ENCODE assay signal across 25 mouse cellular contexts in genomic region chr6:137268592-137268991, GRCm38 (mm10). TPM values are rescaled to one million over a fixed set of nuclear protein-coding genes. Genes with fewer than 3 reads are reported as not detected.
DNase-seq lines count a peak whose midpoint lies in the region; ATAC-seq and TF ChIP-seq lines count a peak whose summit lies in the region.
"Had no signal": no experiment of that assay in that cellular context is flagged by ENCODE, and none has a peak within 500 bp of the region (broad histone marks: within the 10 kb centered on the region; RNA-seq: fewer than 3 reads in every experiment).

No protein-coding gene starts in this region.

- H3K9me3 ChIP-seq in forebrain, embryonic 15.5 days, result no peaks in the 10 kb centered on the region
- no peaks in the 10 kb centered on the region for H3K9me3 ChIP-seq in forebrain, embryonic 11.5 days (ENCODE audit: control insufficient read depth, low read length)
- H3K9me3 ChIP-seq in forebrain, postnatal 0 days (ENCODE audit: low read length), result no peaks in the 10 kb centered on the region
- no peaks in the 10 kb centered on the region for H3K9me3 ChIP-seq in forebrain, embryonic 14.5 days (replicated peaks; ENCODE audit: control insufficient read depth, low read length)
- H3K9me3 ChIP-seq in hindbrain, embryonic 14.5 days (ENCODE audit: control insufficient read depth, low read length), result no peaks in the 10 kb centered on the region
- no peaks in the 10 kb centered on the region for H3K9me3 ChIP-seq in hindbrain, postnatal 0 days (ENCODE audit: low read length)
- H3K9me3 ChIP-seq in midbrain, embryonic 13.5 days, result no peaks in the 10 kb centered on the region
- H3K9me3 ChIP-seq in midbrain, embryonic 14.5 days (ENCODE audit: control insufficient read depth, low read length), result no peaks in the 10 kb centered on the region
- H3K9me3 ChIP-seq: embryonic facial prominence, embryonic 10.5 days; embryonic facial prominence, embryonic 12.5 days; forebrain, embryonic 12.5 days had no signal

- DNase-seq in forebrain, embryonic 11.5 days (ENCODE audit: low spot score), result no peak
- no peak for DNase-seq in forebrain, postnatal 0 days
- no peak for DNase-seq in forebrain, embryonic 14.5 days (ENCODE audit: low spot score)
- DNase-seq in hindbrain, embryonic 14.5 days (ENCODE audit: low spot score), result no peak
- DNase-seq in hindbrain, postnatal 0 days (ENCODE audit: low spot score), result no peak
- no peak for DNase-seq in midbrain, embryonic 14.5 days
- DNase-seq: adrenal gland, adult 8-10 months; adrenal gland, postnatal 14 days; adrenal gland, postnatal 36 days; B cell, adult 2 months; cerebellum, adult 11-12 months; cerebellum, adult 2 months; cerebellum, adult 9-10 months; cerebellum, postnatal 10 days; cerebellum, postnatal 25 days had no signal

- H3K4me3 ChIP-seq in forebrain, embryonic 15.5 days, result no peak overlapping the region
- H3K4me3 ChIP-seq in forebrain, embryonic 11.5 days (ENCODE audit: low read depth, low read length), result no peak overlapping the region
- no peak overlapping the region for H3K4me3 ChIP-seq in forebrain, postnatal 0 days (ENCODE audit: low read depth, low read length)
- H3K4me3 ChIP-seq in forebrain, embryonic 14.5 days (ENCODE audit: low read depth, low read length), result no peak overlapping the region
- no peak overlapping the region for H3K4me3 ChIP-seq in hindbrain, embryonic 14.5 days (replicated peaks; ENCODE audit: low read length)
- H3K4me3 ChIP-seq in hindbrain, postnatal 0 days (ENCODE audit: low read length), result no peak overlapping the region
- H3K4me3 ChIP-seq in midbrain, embryonic 13.5 days (replicated peaks), result no peak overlapping the region
- no peak overlapping the region for H3K4me3 ChIP-seq in midbrain, embryonic 14.5 days (replicated peaks; ENCODE audit: low read depth, low read length)
- H3K4me3 ChIP-seq: embryonic facial prominence, embryonic 10.5 days; embryonic facial prominence, embryonic 12.5 days; forebrain, embryonic 12.5 days had no signal

- no peak overlapping the region for H3K9ac ChIP-seq in forebrain, embryonic 15.5 days (replicated peaks)
- H3K9ac ChIP-seq in forebrain, embryonic 11.5 days (ENCODE audit: low read length), result no peak overlapping the region
- no peak overlapping the region for H3K9ac ChIP-seq in forebrain, postnatal 0 days
- H3K9ac ChIP-seq in forebrain, embryonic 14.5 days (ENCODE audit: low read length), result no peak overlapping the region
- H3K9ac ChIP-seq in hindbrain, embryonic 14.5 days, result no peak overlapping the region
- H3K9ac ChIP-seq in hindbrain, postnatal 0 days (replicated peaks; ENCODE audit: low read length), result no peak overlapping the region
- no peak overlapping the region for H3K9ac ChIP-seq in midbrain, embryonic 13.5 days (replicated peaks)
- no peak overlapping the region for H3K9ac ChIP-seq in midbrain, embryonic 14.5 days (replicated peaks; ENCODE audit: low read length)
- H3K9ac ChIP-seq: embryonic facial prominence, embryonic 12.5 days; forebrain, embryonic 12.5 days had no signal

- H3K36me3 ChIP-seq in forebrain, embryonic 15.5 days, result no peaks in the 10 kb centered on the region
- H3K36me3 ChIP-seq in forebrain, embryonic 11.5 days (ENCODE audit: control insufficient read depth, insufficient read depth, low read length), result no peaks in the 10 kb centered on the region
- no peaks in the 10 kb centered on the region for H3K36me3 ChIP-seq in forebrain, postnatal 0 days (ENCODE audit: insufficient read depth)
- no peaks in the 10 kb centered on the region for H3K36me3 ChIP-seq in forebrain, embryonic 14.5 days (ENCODE audit: control insufficient read depth, insufficient read depth, low read length)
- no peaks in the 10 kb centered on the region for H3K36me3 ChIP-seq in hindbrain, embryonic 14.5 days (replicated peaks; ENCODE audit: control insufficient read depth, insufficient read depth)
- no peaks in the 10 kb centered on the region for H3K36me3 ChIP-seq in hindbrain, postnatal 0 days (ENCODE audit: insufficient read depth, low read length)
- H3K36me3 ChIP-seq in midbrain, embryonic 13.5 days, result no peaks in the 10 kb centered on the region
- no peaks in the 10 kb centered on the region for H3K36me3 ChIP-seq in midbrain, embryonic 14.5 days (ENCODE audit: control insufficient read depth, insufficient read depth, low read length)
- H3K36me3 ChIP-seq: embryonic facial prominence, embryonic 10.5 days; embryonic facial prominence, embryonic 12.5 days; forebrain, embryonic 12.5 days; G1E had no signal

- no peaks in the 10 kb centered on the region for H3K27me3 ChIP-seq in forebrain, embryonic 15.5 days
- H3K27me3 ChIP-seq in forebrain, embryonic 11.5 days (ENCODE audit: control insufficient read depth, insufficient read depth, low read length), result no peaks in the 10 kb centered on the region
- H3K27me3 ChIP-seq in forebrain, postnatal 0 days (ENCODE audit: insufficient read depth, low read length), result no peaks in the 10 kb centered on the region
- H3K27me3 ChIP-seq in forebrain, embryonic 14.5 days (replicated peaks; ENCODE audit: control insufficient read depth, insufficient read depth, low read length), result no peaks in the 10 kb centered on the region
- no peaks in the 10 kb centered on the region for H3K27me3 ChIP-seq in hindbrain, embryonic 14.5 days (ENCODE audit: control insufficient read depth, insufficient read depth, low read length)
- no peaks in the 10 kb centered on the region for H3K27me3 ChIP-seq in hindbrain, postnatal 0 days (ENCODE audit: insufficient read depth, low read length)
- H3K27me3 ChIP-seq in midbrain, embryonic 13.5 days, result no peaks in the 10 kb centered on the region
- no peaks in the 10 kb centered on the region for H3K27me3 ChIP-seq in midbrain, embryonic 14.5 days (ENCODE audit: control insufficient read depth, insufficient read depth, low read length)
- H3K27me3 ChIP-seq: CH12.LX; embryonic facial prominence, embryonic 12.5 days; forebrain, embryonic 12.5 days had no signal

- peak; percentile 14; the same call in 1 of the 2 replicates for ATAC-seq in forebrain, embryonic 15.5 days (replicated peaks)
- ATAC-seq in forebrain, embryonic 11.5 days (replicated peaks; ENCODE audit: low FRiP score), result no peak
- ATAC-seq in forebrain, postnatal 0 days, result peak; percentile 87
- no peak for ATAC-seq in forebrain, embryonic 14.5 days
- ATAC-seq in hindbrain, embryonic 14.5 days (ENCODE audit: low FRiP score), result no peak
- no peak for ATAC-seq in hindbrain, postnatal 0 days
- ATAC-seq in midbrain, embryonic 13.5 days, result peak; percentile 22; the same call in 1 of the 2 replicates
- ATAC-seq in midbrain, embryonic 14.5 days (ENCODE audit: low FRiP score, low TSS enrichment), result no peak
- ATAC-seq: activated CD4-positive, CD25-positive, alpha-beta regulatory T cell, adult 4 months; CD4-positive, CD25-positive, alpha-beta regulatory T cell, adult 4 months; Patski had no signal

- H3K4me2 ChIP-seq in forebrain, embryonic 15.5 days (replicated peaks), result no peak overlapping the region
- H3K4me2 ChIP-seq in forebrain, embryonic 11.5 days (ENCODE audit: low read depth, low read length, severe bottlenecking), result no peak overlapping the region
- no peak overlapping the region for H3K4me2 ChIP-seq in forebrain, postnatal 0 days (ENCODE audit: low read depth)
- H3K4me2 ChIP-seq in forebrain, embryonic 14.5 days (ENCODE audit: low read length), result no peak overlapping the region
- no peak overlapping the region for H3K4me2 ChIP-seq in hindbrain, embryonic 14.5 days (replicated peaks)
- no peak overlapping the region for H3K4me2 ChIP-seq in hindbrain, postnatal 0 days (ENCODE audit: low read depth, low read length)
- H3K4me2 ChIP-seq in midbrain, embryonic 13.5 days (replicated peaks), result no peak overlapping the region
- H3K4me2 ChIP-seq in midbrain, embryonic 14.5 days (ENCODE audit: low read length), result no peak overlapping the region
- H3K4me2 ChIP-seq: embryonic facial prominence, embryonic 12.5 days; forebrain, embryonic 12.5 days had no signal

- peaks cover 39% of the 10 kb centered on the region for H3K4me1 ChIP-seq in forebrain, embryonic 15.5 days
- H3K4me1 ChIP-seq in forebrain, embryonic 11.5 days (replicated peaks; ENCODE audit: control insufficient read depth, insufficient read depth, low read length), result no peaks in the 10 kb centered on the region
- peaks cover 5% of the 10 kb centered on the region for H3K4me1 ChIP-seq in forebrain, postnatal 0 days (ENCODE audit: insufficient read depth)
- peaks cover 13% of the 10 kb centered on the region for H3K4me1 ChIP-seq in forebrain, embryonic 14.5 days (ENCODE audit: control insufficient read depth, insufficient read depth, low read length)
- H3K4me1 ChIP-seq in hindbrain, embryonic 14.5 days (replicated peaks; ENCODE audit: control insufficient read depth, insufficient read depth, low read length), result peaks cover 14% of the 10 kb centered on the region
- H3K4me1 ChIP-seq in hindbrain, postnatal 0 days (ENCODE audit: insufficient read depth, low read length), result no peaks in the 10 kb centered on the region
- peaks cover 40% of the 10 kb centered on the region for H3K4me1 ChIP-seq in midbrain, embryonic 13.5 days (replicated peaks)
- peaks cover 10% of the 10 kb centered on the region for H3K4me1 ChIP-seq in midbrain, embryonic 14.5 days (ENCODE audit: control insufficient read depth, insufficient read depth, low read length)
- H3K4me1 ChIP-seq: embryonic facial prominence, embryonic 10.5 days; embryonic facial prominence, embryonic 12.5 days had no signal

- 0 out of 2 replicates have a peak overlapping the region, but pooled peaks have one; percentile 16 for H3K27ac ChIP-seq in forebrain, embryonic 15.5 days (replicated peaks)
- H3K27ac ChIP-seq in forebrain, embryonic 11.5 days (ENCODE audit: low read depth, low read length), result no peak overlapping the region
- H3K27ac ChIP-seq in forebrain, postnatal 0 days (ENCODE audit: low read depth, low read length), result no peak overlapping the region; the same call in 1 of the 2 replicates
- H3K27ac ChIP-seq in forebrain, embryonic 14.5 days (ENCODE audit: low read depth, low read length), result no peak overlapping the region
- 0 out of 2 replicates have a peak overlapping the region, but pooled peaks have one; percentile 32 for H3K27ac ChIP-seq in hindbrain, embryonic 14.5 days
- H3K27ac ChIP-seq in hindbrain, postnatal 0 days, result no peak overlapping the region
- H3K27ac ChIP-seq in midbrain, embryonic 13.5 days, result no peak overlapping the region
- H3K27ac ChIP-seq in midbrain, embryonic 14.5 days (replicated peaks; ENCODE audit: low read depth, low read length), result no peak overlapping the region
- H3K27ac ChIP-seq: embryonic facial prominence, embryonic 10.5 days; embryonic facial prominence, embryonic 12.5 days; forebrain, embryonic 12.5 days had no signal

- 68% methylated on average over 10 of the region's 10 CpGs for WGBS in forebrain, embryonic 15.5 days
- WGBS in forebrain, embryonic 11.5 days, result 93% methylated on average over 10 of the region's 10 CpGs
- WGBS in forebrain, postnatal 0 days, result 72% methylated on average over 10 of the region's 10 CpGs
- WGBS in forebrain, embryonic 14.5 days, result 83% methylated on average over 10 of the region's 10 CpGs
- 73% methylated on average over 10 of the region's 10 CpGs for WGBS in hindbrain, embryonic 14.5 days
- WGBS in hindbrain, postnatal 0 days, result 78% methylated on average over 10 of the region's 10 CpGs
- 82% methylated on average over 10 of the region's 10 CpGs for WGBS in midbrain, embryonic 13.5 days
- 83% methylated on average over 10 of the region's 10 CpGs for WGBS in midbrain, embryonic 14.5 days

- TF ChIP-seq CTCF in forebrain, postnatal 0 days (IDR thresholded peaks at IDR 0.05; ENCODE audit: low read depth), result no peak
- no peak for TF ChIP-seq CTCF in hindbrain, postnatal 0 days (IDR thresholded peaks at IDR 0.05; ENCODE audit: low read depth)

RNA-seq across cellular contexts. Expression of gene Ptpro, which starts 16.5 kb away (rescaled TPM):
- 47.8 and 50.3 TPM in 2 replicates for polyA plus RNA-seq in forebrain, embryonic 15.5 days (2015; fragmentation: Nextera tagmentation; extraction: Ambion mirVana)
- polyA plus RNA-seq in forebrain, embryonic 11.5 days (2014; fragmentation: Nextera tagmentation; extraction: Ambion mirVana), result 12.5 and 14.4 TPM in 2 replicates
- 99.2 and 132 TPM in 2 replicates for total RNA-seq in forebrain, postnatal 0 days (2014; rRNA removed)
- polyA plus RNA-seq in forebrain, postnatal 0 days (2015; fragmentation: Nextera tagmentation; extraction: Ambion mirVana), result 44.8 and 45.2 TPM in 2 replicates
- polyA plus RNA-seq in forebrain, embryonic 14.5 days (2014; fragmentation: Nextera tagmentation; extraction: Ambion mirVana), result 41.7 and 51.2 TPM in 2 replicates
- polyA plus RNA-seq in hindbrain, embryonic 14.5 days (2014; fragmentation: Nextera tagmentation; extraction: Ambion mirVana), result 54.6 and 61.6 TPM in 2 replicates
- 69.3 and 80.7 TPM in 2 replicates for total RNA-seq in hindbrain, postnatal 0 days (2014; rRNA removed)
- polyA plus RNA-seq in hindbrain, postnatal 0 days (2015; fragmentation: Nextera tagmentation; extraction: Ambion mirVana), result 26.1 and 28.4 TPM in 2 replicates
- 48.2 and 53.3 TPM in 2 replicates for polyA plus RNA-seq in midbrain, embryonic 13.5 days (2015; fragmentation: Nextera tagmentation; extraction: Ambion mirVana)
- 62.1 and 80.6 TPM in 2 replicates for polyA plus RNA-seq in midbrain, embryonic 14.5 days (2014; fragmentation: Nextera tagmentation; extraction: Ambion mirVana)
- polyA plus RNA-seq: G1E, Patski had no signal

Comparison
In these comparisons a context has a peak if more than half of its experiments do, and no peak if none do; other contexts are left out.
1. ATAC-seq: peak in forebrain, embryonic 15.5 days (single experiment), forebrain, postnatal 0 days (single experiment) and midbrain, embryonic 13.5 days (single experiment); none in forebrain, embryonic 11.5 days (single experiment), forebrain, embryonic 14.5 days (single experiment), hindbrain, embryonic 14.5 days (single experiment), hindbrain, postnatal 0 days (single experiment) and midbrain, embryonic 14.5 days (single experiment).
2. H3K27ac ChIP-seq: peak in forebrain, embryonic 15.5 days (single experiment) and hindbrain, embryonic 14.5 days (single experiment); none in forebrain, embryonic 11.5 days (single experiment), forebrain, postnatal 0 days (single experiment), forebrain, embryonic 14.5 days (single experiment), hindbrain, postnatal 0 days (single experiment), midbrain, embryonic 13.5 days (single experiment) and midbrain, embryonic 14.5 days (single experiment).